In the genomic region with DNA sequence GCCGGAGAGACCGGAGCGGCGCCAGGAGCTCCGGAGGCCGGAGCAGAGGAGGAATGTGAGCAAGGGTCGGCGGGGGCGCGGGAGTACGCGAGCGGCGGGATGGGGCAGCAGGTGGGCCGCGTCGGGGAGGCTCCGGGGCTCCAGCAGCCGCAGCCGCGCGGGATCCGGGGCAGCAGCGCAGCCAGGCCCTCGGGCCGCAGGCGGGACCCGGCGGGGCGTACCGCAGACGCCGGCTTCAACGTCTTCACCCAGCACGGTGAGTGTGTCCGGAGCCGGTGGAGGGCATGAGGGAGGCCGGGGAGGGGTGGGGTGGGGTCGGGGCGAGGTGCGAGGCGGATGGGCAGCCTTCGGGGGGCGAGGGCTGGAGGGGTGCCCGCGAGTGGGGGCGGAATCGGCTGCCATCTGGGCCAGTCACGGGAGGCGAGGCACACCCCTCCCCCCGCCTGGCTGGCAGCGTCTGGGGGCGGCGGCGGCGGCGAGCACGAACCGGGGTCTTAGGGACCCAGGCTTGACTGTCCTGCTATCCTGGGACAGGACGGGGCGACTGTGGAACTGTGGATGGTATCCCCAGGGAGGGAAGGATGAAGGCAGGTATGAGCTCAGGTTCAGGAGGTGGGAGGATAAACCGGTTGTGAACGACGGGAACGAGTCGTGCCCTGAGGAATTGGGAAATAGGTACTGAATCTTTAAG, we compare ENCODE assay signal across 8 mouse cellular contexts. TPM values are rescaled to one million over a fixed set of nuclear protein-coding genes. Genes with fewer than 3 reads are reported as not detected.
DNase-seq lines count a peak whose midpoint lies in the region; ATAC-seq and TF ChIP-seq lines count a peak whose summit lies in the region.

No protein-coding gene starts in this region.

- peak overlapping the region; percentile 99 for H3K9ac ChIP-seq in heart, embryonic 14.5 days (ENCODE audit: low read length)
- peak overlapping the region; percentile 95 for H3K9ac ChIP-seq in liver, embryonic 15.5 days
- H3K9ac ChIP-seq in neural tube, embryonic 13.5 days: peak overlapping the region; percentile 99

- H3K36me3 ChIP-seq in heart, embryonic 14.5 days (ENCODE audit: control insufficient read depth, insufficient read depth, low read length): no peaks in the 10 kb centered on the region
- no peaks in the 10 kb centered on the region for H3K36me3 ChIP-seq in liver, embryonic 15.5 days (replicated peaks)
- H3K36me3 ChIP-seq in neural tube, embryonic 13.5 days: no peaks in the 10 kb centered on the region

- H3K4me2 ChIP-seq in heart, embryonic 14.5 days (ENCODE audit: low read length): peak overlapping the region; percentile 85
- peak overlapping the region; percentile 90 for H3K4me2 ChIP-seq in liver, embryonic 15.5 days
- peak overlapping the region; percentile 66 for H3K4me2 ChIP-seq in neural tube, embryonic 13.5 days

- H3K4me1 ChIP-seq in bone marrow macrophage, adult 2 months (ENCODE audit: control insufficient read depth, insufficient read depth, low read length): peaks cover 12% of the 10 kb centered on the region
- no peaks in the 10 kb centered on the region for H3K4me1 ChIP-seq in heart, embryonic 14.5 days (ENCODE audit: control insufficient read depth in 2 of 2, insufficient read depth in 2 of 2, low read length in 2 of 2)
- H3K4me1 ChIP-seq in liver, embryonic 15.5 days (replicated peaks): peaks cover 28% of the 10 kb centered on the region
- H3K4me1 ChIP-seq in neural tube, embryonic 13.5 days (replicated peaks): peaks cover 27% of the 10 kb centered on the region

- no peaks in the 10 kb centered on the region for H3K27me3 ChIP-seq in heart, embryonic 14.5 days (ENCODE audit: control insufficient read depth, insufficient read depth, low read length)
- H3K27me3 ChIP-seq in liver, embryonic 15.5 days: 0 out of 2 replicates have a peak, but pooled peaks cover 3% of the 10 kb centered on the region
- no peaks in the 10 kb centered on the region for H3K27me3 ChIP-seq in neural tube, embryonic 13.5 days

- peak overlapping the region; percentile 83 for H3K4me3 ChIP-seq in bone marrow macrophage, adult 2 months (ENCODE audit: insufficient read depth, low read length)
- peak overlapping the region; percentile 85 to 99 for H3K4me3 ChIP-seq in heart, embryonic 14.5 days (ENCODE audit: control insufficient read depth in 1 of 2, insufficient read depth in 1 of 2, low read depth in 1 of 2, low read length in 2 of 2)
- peak overlapping the region; percentile 99 for H3K4me3 ChIP-seq in liver, embryonic 15.5 days (replicated peaks)
- H3K4me3 ChIP-seq in neural tube, embryonic 13.5 days: peak overlapping the region; percentile 93

- peak; percentile 13; the same call in 1 of the 2 replicates for ATAC-seq in erythroblast, adult 5-6 weeks (replicated peaks; ENCODE audit: low FRiP score, poor library complexity, severe bottlenecking)
- peak; percentile 56 for ATAC-seq in heart, embryonic 14.5 days (ENCODE audit: insufficient number of reproducible peaks, insufficient read depth, low FRiP score, low read depth)
- ATAC-seq in liver, embryonic 15.5 days (ENCODE audit: insufficient read depth): peak; percentile 68
- peak; percentile 70 for ATAC-seq in neural tube, embryonic 13.5 days (ENCODE audit: low read depth)

- TF ChIP-seq CTCF in bone marrow macrophage, adult 2 months (IDR thresholded peaks at IDR 0.05; ENCODE audit: low read depth, low read length): no peak

- DNase-seq in CD4-positive, CD25-positive, alpha-beta regulatory T cell, adult 2 months (ENCODE audit: low read depth, low spot score): peak; percentile 59
- peak; percentile 54 for DNase-seq in kidney, postnatal 14 days
- peak; percentile 77 for DNase-seq in testis, postnatal 14 days (ENCODE audit: low spot score)

- no peak for TF ChIP-seq POLR2A in bone marrow macrophage, adult 2 months (IDR thresholded peaks at IDR 0.05; ENCODE audit: borderline replicate concordance, low read depth, low read length)

- no peaks in the 10 kb centered on the region for H3K9me3 ChIP-seq in heart, embryonic 14.5 days (ENCODE audit: control insufficient read depth, low read length)
- no peaks in the 10 kb centered on the region for H3K9me3 ChIP-seq in liver, embryonic 15.5 days (replicated peaks)
- no peaks in the 10 kb centered on the region for H3K9me3 ChIP-seq in neural tube, embryonic 13.5 days

- WGBS in heart, embryonic 14.5 days: under 1% methylated on average over 56 of the region's 66 CpGs
- WGBS in liver, embryonic 15.5 days (ENCODE audit: insufficient replicate concordance): under 1% methylated on average over 61 of the region's 66 CpGs
- WGBS in neural tube, embryonic 13.5 days: under 1% methylated on average over 55 of the region's 66 CpGs

- peak overlapping the region; percentile 11; the same call in 1 of the 2 replicates for H3K27ac ChIP-seq in bone marrow macrophage, adult 2 months (ENCODE audit: insufficient read depth, low read depth, low read length)
- peak overlapping the region; percentile 72 to 91 for H3K27ac ChIP-seq in heart, embryonic 14.5 days (replicated peaks in 1 of 2; ENCODE audit: control insufficient read depth in 1 of 2, insufficient read depth in 1 of 2, low read depth in 2 of 2, low read length in 2 of 2)
- H3K27ac ChIP-seq in liver, embryonic 15.5 days (replicated peaks): peak overlapping the region; percentile 81
- H3K27ac ChIP-seq in neural tube, embryonic 13.5 days (replicated peaks): peak overlapping the region; percentile 99

RNA-seq across cellular contexts. Expression of a gene that starts 0.5 kb away (rescaled TPM):
- 13.4 and 16.3 TPM in 2 replicates for polyA plus RNA-seq in bone marrow macrophage, adult 2 months (2012; ENCODE audit: insufficient read depth, insufficient read length, missing spikeins)
- total RNA-seq in erythroblast, adult 5-6 weeks (2015; ENCODE audit: low replicate concordance): 1.3 and 8.6 TPM in 2 replicates
- total RNA-seq in erythroblast, adult 5-6 weeks (2017; ENCODE audit: low replicate concordance): 1.5 and 5.4 TPM in 2 replicates
- 3.7 and 4.2 TPM in 2 replicates for polyA plus RNA-seq in heart, embryonic 14.5 days (2014; fragmentation: Nextera tagmentation; extraction: Ambion mirVana)
- 0.90 and 0.94 TPM in 2 replicates for polyA plus RNA-seq in liver, embryonic 15.5 days (2015; fragmentation: Nextera tagmentation; extraction: Ambion mirVana)
- polyA plus RNA-seq in neural tube, embryonic 13.5 days (2015; fragmentation: Nextera tagmentation; extraction: Ambion mirVana): 5.4 and 6.1 TPM in 2 replicates

RNA-seq across cellular contexts. Expression of a gene that starts 35.3 kb away (rescaled TPM):
- 7.5 and 10.8 TPM in 2 replicates for polyA plus RNA-seq in bone marrow macrophage, adult 2 months (2012; ENCODE audit: insufficient read depth, insufficient read length, missing spikeins)
- total RNA-seq in erythroblast, adult 5-6 weeks (2015; ENCODE audit: low replicate concordance): 0.38 and 0.63 TPM in 2 replicates
- 3.3 and 5.4 TPM in 2 replicates for total RNA-seq in erythroblast, adult 5-6 weeks (2017; ENCODE audit: low replicate concordance)
- 0.74 and 0.82 TPM in 2 replicates for polyA plus RNA-seq in heart, embryonic 14.5 days (2014; fragmentation: Nextera tagmentation; extraction: Ambion mirVana)
- 0.06 and 0.17 TPM in 2 replicates for polyA plus RNA-seq in liver, embryonic 15.5 days (2015; fragmentation: Nextera tagmentation; extraction: Ambion mirVana)
- 0.63 and 0.68 TPM in 2 replicates for polyA plus RNA-seq in neural tube, embryonic 13.5 days (2015; fragmentation: Nextera tagmentation; extraction: Ambion mirVana)

Comparison
In these comparisons a context has a peak if more than half of its experiments do, and no peak if none do; other contexts are left out.
1. Peak in every context shown above with its lines: DNase-seq, ATAC-seq, H3K4me3 ChIP-seq and H3K27ac ChIP-seq.
2. H3K27ac ChIP-seq: peak in every context shown above with its lines; median percentile 99 in neural tube, embryonic 13.5 days; 82 in heart, embryonic 14.5 days; 81 in liver, embryonic 15.5 days; 11 in bone marrow macrophage, adult 2 months.
3. ATAC-seq: peak in every context shown above with its lines; median percentile 70 in neural tube, embryonic 13.5 days; 68 in liver, embryonic 15.5 days; 56 in heart, embryonic 14.5 days; 13 in erythroblast, adult 5-6 weeks.